Comparison of ENCODE assay signal across 9 mouse cellular contexts in genomic region chr2:119324576-119325318, GRCm38 (mm10). TPM values are rescaled to one million over a fixed set of nuclear protein-coding genes. Genes with fewer than 3 reads are reported as not detected.
A peak's percentile ranks its signal among the peaks of the same experiment; 100 is the strongest.
DNase-seq lines count a peak whose midpoint lies in the region; ATAC-seq lines count a peak whose summit lies in the region.
"Had no signal": no experiment of that assay in that cellular context is flagged by ENCODE, and none has a peak within 500 bp of the region (broad histone marks: within the 10 kb centered on the region; RNA-seq: fewer than 3 reads in every experiment).

No protein-coding gene starts in this region.

- H3K36me3 ChIP-seq in embryonic facial prominence, embryonic 11.5 days (replicated peaks; ENCODE audit: control insufficient read depth, insufficient read depth, low read depth, low read length), result no peaks in the 10 kb centered on the region
- no peaks in the 10 kb centered on the region for H3K36me3 ChIP-seq in intestine, embryonic 16.5 days (ENCODE audit: control insufficient read depth, insufficient read depth, low read length)
- no peaks in the 10 kb centered on the region for H3K36me3 ChIP-seq in liver, embryonic 16.5 days (ENCODE audit: control insufficient read depth, insufficient read depth)
- no peaks in the 10 kb centered on the region for H3K36me3 ChIP-seq in stomach, embryonic 16.5 days (ENCODE audit: control insufficient read depth, insufficient read depth, low read length)

- DNase-seq in embryo, embryonic 10 days (ENCODE audit: low spot score), result peak; percentile 35
- DNase-seq in embryo, embryonic 9.5 days (ENCODE audit: extremely low spot score), result no peak
- no peak for DNase-seq in embryonic facial prominence, embryonic 11.5 days (ENCODE audit: low spot score)
- no peak for DNase-seq in adrenal gland, postnatal 10 days
- DNase-seq in natural killer cell, adult 2 months (ENCODE audit: low spot score in 2 of 2), result no peak

- no peak overlapping the region for H3K27ac ChIP-seq in embryonic facial prominence, embryonic 11.5 days (replicated peaks; ENCODE audit: low read depth, low read length)
- H3K27ac ChIP-seq in intestine, embryonic 16.5 days (ENCODE audit: low read length), result peak overlapping the region; percentile 39; the same call in 1 of the 2 replicates
- no peak overlapping the region for H3K27ac ChIP-seq in liver, embryonic 16.5 days (ENCODE audit: low read length)
- peak overlapping the region; percentile 65 for H3K27ac ChIP-seq in stomach, embryonic 16.5 days (ENCODE audit: low read length)

- H3K27me3 ChIP-seq in embryonic facial prominence, embryonic 11.5 days (ENCODE audit: control insufficient read depth, insufficient read depth, low read length), result peaks cover 87% of the 10 kb centered on the region
- H3K27me3 ChIP-seq in intestine, embryonic 16.5 days (replicated peaks; ENCODE audit: control insufficient read depth, insufficient read depth, low read length), result peaks cover 46% of the 10 kb centered on the region
- H3K27me3 ChIP-seq in liver, embryonic 16.5 days (ENCODE audit: control insufficient read depth, insufficient read depth, low read depth, low read length), result peaks cover 90% of the 10 kb centered on the region
- peaks cover 58% of the 10 kb centered on the region for H3K27me3 ChIP-seq in stomach, embryonic 16.5 days (ENCODE audit: control insufficient read depth, insufficient read depth, low read length)

- H3K4me3 ChIP-seq in embryonic facial prominence, embryonic 11.5 days (ENCODE audit: low read depth, low read length), result peak overlapping the region; percentile 26
- peak overlapping the region; percentile 63 for H3K4me3 ChIP-seq in intestine, embryonic 16.5 days (ENCODE audit: low read length)
- H3K4me3 ChIP-seq in liver, embryonic 16.5 days (ENCODE audit: low read depth, low read length), result peak overlapping the region; percentile 50
- H3K4me3 ChIP-seq in stomach, embryonic 16.5 days (replicated peaks; ENCODE audit: low read length), result peak overlapping the region; percentile 59

- peak overlapping the region; percentile 69 for H3K4me2 ChIP-seq in embryonic facial prominence, embryonic 11.5 days (ENCODE audit: low read depth, low read length)
- H3K4me2 ChIP-seq in intestine, embryonic 16.5 days (ENCODE audit: low read depth, low read length), result peak overlapping the region; percentile 99
- H3K4me2 ChIP-seq in liver, embryonic 16.5 days (ENCODE audit: low read depth, low read length), result peak overlapping the region; percentile 56
- peak overlapping the region; percentile 89 for H3K4me2 ChIP-seq in stomach, embryonic 16.5 days (ENCODE audit: low read depth, low read length)

- H3K9ac ChIP-seq in embryonic facial prominence, embryonic 11.5 days (replicated peaks; ENCODE audit: low read length), result no peak overlapping the region
- H3K9ac ChIP-seq in intestine, embryonic 16.5 days (ENCODE audit: low read depth, low read length), result peak overlapping the region; percentile 69
- H3K9ac ChIP-seq in liver, embryonic 16.5 days (ENCODE audit: low read depth, low read length), result no peak overlapping the region
- peak overlapping the region; percentile 72 for H3K9ac ChIP-seq in stomach, embryonic 16.5 days (ENCODE audit: low read length)

- H3K9me3 ChIP-seq in embryonic facial prominence, embryonic 11.5 days (replicated peaks; ENCODE audit: control insufficient read depth, low read length), result no peaks in the 10 kb centered on the region
- H3K9me3 ChIP-seq in intestine, embryonic 16.5 days (ENCODE audit: control insufficient read depth, low read length), result no peaks in the 10 kb centered on the region
- H3K9me3 ChIP-seq in liver, embryonic 16.5 days (replicated peaks; ENCODE audit: control insufficient read depth, low read length), result no peaks in the 10 kb centered on the region
- no peaks in the 10 kb centered on the region for H3K9me3 ChIP-seq in stomach, embryonic 16.5 days (replicated peaks; ENCODE audit: control insufficient read depth, low read length)

- WGBS in embryonic facial prominence, embryonic 11.5 days, result under 1% methylated on average over 32 of the region's 32 CpGs
- WGBS in intestine, embryonic 16.5 days, result under 1% methylated on average over 32 of the region's 32 CpGs
- 0% methylated on average over 32 of the region's 32 CpGs for WGBS in liver, embryonic 16.5 days (ENCODE audit: insufficient replicate concordance)
- 2% methylated on average over 32 of the region's 32 CpGs for WGBS in stomach, embryonic 16.5 days

- H3K4me1 ChIP-seq in embryonic facial prominence, embryonic 11.5 days (ENCODE audit: control insufficient read depth, insufficient read depth, low read length), result peaks cover 13% of the 10 kb centered on the region
- peaks cover 42% of the 10 kb centered on the region for H3K4me1 ChIP-seq in intestine, embryonic 16.5 days (ENCODE audit: control insufficient read depth, insufficient read depth, low read length)
- peaks cover 58% of the 10 kb centered on the region for H3K4me1 ChIP-seq in liver, embryonic 16.5 days (ENCODE audit: control insufficient read depth, low read depth, low read length)
- peaks cover 48% of the 10 kb centered on the region for H3K4me1 ChIP-seq in stomach, embryonic 16.5 days (ENCODE audit: control insufficient read depth, insufficient read depth, low read length)

- ATAC-seq in embryonic facial prominence, embryonic 11.5 days (replicated peaks; ENCODE audit: insufficient number of reproducible peaks, low FRiP score, low TSS enrichment, low read depth), result no peak
- peak; percentile 69 for ATAC-seq in intestine, embryonic 16.5 days
- ATAC-seq in liver, embryonic 16.5 days (ENCODE audit: low read depth), result no peak
- peak; percentile 69; the same call in 1 of the 2 replicates for ATAC-seq in stomach, embryonic 16.5 days (ENCODE audit: insufficient read depth, low FRiP score)

RNA-seq across cellular contexts. Expression of gene Dll4, which starts 0.8 kb away (rescaled TPM):
- polyA plus RNA-seq in embryonic facial prominence, embryonic 11.5 days (2014; fragmentation: Nextera tagmentation; extraction: Ambion mirVana), result 2.9 and 3.2 TPM in 2 replicates
- 8.4 and 8.7 TPM in 2 replicates for polyA plus RNA-seq in intestine, embryonic 16.5 days (2015; fragmentation: Nextera tagmentation; extraction: Ambion mirVana)
- 2.0 and 2.1 TPM in 2 replicates for polyA plus RNA-seq in liver, embryonic 16.5 days (2015; fragmentation: Nextera tagmentation; extraction: Ambion mirVana)
- polyA plus RNA-seq in stomach, embryonic 16.5 days (2015; fragmentation: Nextera tagmentation; extraction: Ambion mirVana), result 6.8 and 8.2 TPM in 2 replicates
- 10 to 100 TPM; 16.4 to 18.4 TPM for total RNA-seq in adrenal gland, postnatal 10 days (2021)

RNA-seq across cellular contexts. Expression of gene Chac1, which starts 26.3 kb away (rescaled TPM):
- 0.34 and 0.46 TPM in 2 replicates for polyA plus RNA-seq in embryonic facial prominence, embryonic 11.5 days (2014; fragmentation: Nextera tagmentation; extraction: Ambion mirVana)
- polyA plus RNA-seq in intestine, embryonic 16.5 days (2015; fragmentation: Nextera tagmentation; extraction: Ambion mirVana), result 2.7 and 6.0 TPM in 2 replicates
- polyA plus RNA-seq in liver, embryonic 16.5 days (2015; fragmentation: Nextera tagmentation; extraction: Ambion mirVana), result 6.2 and 8.5 TPM in 2 replicates
- polyA plus RNA-seq in stomach, embryonic 16.5 days (2015; fragmentation: Nextera tagmentation; extraction: Ambion mirVana), result 1.5 and 2.4 TPM in 2 replicates
- total RNA-seq in adrenal gland, postnatal 10 days (2021), result 1 to 10 TPM; 2.4 to 5.8 TPM

RNA-seq across cellular contexts. Expression of gene Vps18, which starts 36.2 kb away (rescaled TPM):
- 9.2 and 9.6 TPM in 2 replicates for polyA plus RNA-seq in embryonic facial prominence, embryonic 11.5 days (2014; fragmentation: Nextera tagmentation; extraction: Ambion mirVana)
- 25.5 and 29.6 TPM in 2 replicates for polyA plus RNA-seq in intestine, embryonic 16.5 days (2015; fragmentation: Nextera tagmentation; extraction: Ambion mirVana)
- polyA plus RNA-seq in liver, embryonic 16.5 days (2015; fragmentation: Nextera tagmentation; extraction: Ambion mirVana), result 5.5 and 6.3 TPM in 2 replicates
- polyA plus RNA-seq in stomach, embryonic 16.5 days (2015; fragmentation: Nextera tagmentation; extraction: Ambion mirVana), result 17.5 and 19.8 TPM in 2 replicates
- 10 to 100 TPM; 16.0 to 17.7 TPM for total RNA-seq in adrenal gland, postnatal 10 days (2021)

RNA-seq across cellular contexts. Expression of gene Rhov, which starts 53.7 kb away (rescaled TPM):
- polyA plus RNA-seq in embryonic facial prominence, embryonic 11.5 days (2014; fragmentation: Nextera tagmentation; extraction: Ambion mirVana), result 2.2 and 2.3 TPM in 2 replicates
- 3.9 and 4.1 TPM in 2 replicates for polyA plus RNA-seq in intestine, embryonic 16.5 days (2015; fragmentation: Nextera tagmentation; extraction: Ambion mirVana)
- 0.20 TPM in 1 of 2 replicates, not detected in the other for polyA plus RNA-seq in liver, embryonic 16.5 days (2015; fragmentation: Nextera tagmentation; extraction: Ambion mirVana)
- 30.2 and 34.5 TPM in 2 replicates for polyA plus RNA-seq in stomach, embryonic 16.5 days (2015; fragmentation: Nextera tagmentation; extraction: Ambion mirVana)
- total RNA-seq in adrenal gland, postnatal 10 days (2021), result under 1 TPM; 0.27 to 0.36 TPM
- total RNA-seq: hematopoietic stem cell, adult 5-6 weeks had no signal

Comparison
In these comparisons a context has a peak if more than half of its experiments do, and no peak if none do; other contexts are left out.
1. ATAC-seq: peak in intestine, embryonic 16.5 days (single experiment) and stomach, embryonic 16.5 days (single experiment); none in embryonic facial prominence, embryonic 11.5 days (single experiment) and liver, embryonic 16.5 days (single experiment).
2. H3K27ac ChIP-seq: peak in intestine, embryonic 16.5 days (single experiment) and stomach, embryonic 16.5 days (single experiment); none in embryonic facial prominence, embryonic 11.5 days (single experiment) and liver, embryonic 16.5 days (single experiment).
3. H3K9ac ChIP-seq: peak in intestine, embryonic 16.5 days (single experiment) and stomach, embryonic 16.5 days (single experiment); none in embryonic facial prominence, embryonic 11.5 days (single experiment) and liver, embryonic 16.5 days (single experiment).
4. Peak in every context shown above with its lines, with median percentiles within 50 percentile points of each other: H3K4me2 ChIP-seq and H3K4me3 ChIP-seq.